Mouse (Mus musculus) G1E (cell line): ENCODE data around the gene Herpud1. TPM values are rescaled to one million over a fixed set of nuclear protein-coding genes. Genes with fewer than 3 reads are reported as not detected.

Source experiments
- ATAC-seq: 2 replicates; pipeline ENCODE4 v1.8.0; 2016; ENCODE audit warnings: mild to moderate bottlenecking; ENCODE audit not compliant: insufficient number of reproducible peaks, poor library complexity, low FRiP score, severe bottlenecking; ENCODE audit errors: extremely low read depth
- DNase-seq: peaks from one replicate; pipeline ENCODE4 v3.0.0; 2012; ENCODE audit warnings: low spot score
- H3K27me3 ChIP-seq: 2 replicates; pipeline ENCODE4 v1.6.1; 2012; ENCODE audit warnings: mild to moderate bottlenecking, low read length, inconsistent platforms; ENCODE audit not compliant: insufficient read depth
- H3K36me3 ChIP-seq: replicated peaks from 2 replicates; pipeline ENCODE3; 2012; ENCODE audit warnings: mild to moderate bottlenecking, inconsistent platforms
- H3K4me1 ChIP-seq: 2 replicates; pipeline ENCODE4 v1.6.1; 2012; ENCODE audit warnings: low read depth, low read length, inconsistent platforms, mixed read lengths; ENCODE audit not compliant: insufficient read depth
- H3K4me3 ChIP-seq: 2 replicates; pipeline ENCODE4 v1.5.1; 2012; ENCODE audit warnings: low read depth, mild to moderate bottlenecking, inconsistent platforms, low read length, moderate library complexity, mixed read lengths
- H3K9me3 ChIP-seq: replicated peaks from 2 replicates; pipeline ENCODE4 v1.6.1; 2012; ENCODE audit warnings: inconsistent platforms
- CTCF ChIP-seq: IDR thresholded peaks from 2 replicates; pipeline ENCODE4 v1.5.1; 2012; ENCODE audit warnings: low read depth, low read length, inconsistent platforms, mixed read lengths
- GATA1 ChIP-seq: IDR thresholded peaks from 2 replicates; pipeline ENCODE4 v1.6.1; 2012; ENCODE audit warnings: borderline replicate concordance, low read length, inconsistent platforms, mixed read lengths
- GATA2 ChIP-seq: IDR thresholded peaks from 2 replicates; pipeline ENCODE4 v1.6.1; 2012; ENCODE audit warnings: low read depth, low read length, inconsistent platforms, borderline replicate concordance
- POLR2AphosphoS5 ChIP-seq: IDR thresholded peaks from 2 replicates; pipeline ENCODE4 v1.6.1; 2012; ENCODE audit warnings: low read depth, low read length, inconsistent platforms; ENCODE audit not compliant: insufficient replicate concordance
- TAL1 ChIP-seq: conservative IDR thresholded peaks from 2 replicates; pipeline ENCODE4 v1.6.1; 2012; ENCODE audit warnings: low read depth, low read length, inconsistent platforms, mixed read lengths
- polyA plus RNA-seq: library from polyadenylated mRNA; stranded (reverse); fragments of >175 nt; gene quantifications from 2 replicates; pipeline ENCODE4 v1.2.3, GENCODE M21; 2012
- total RNA-seq, 2 experiments: library from RNA; stranded (forward) in 1 of 2; stranded (reverse) in 1 of 2; fragments of 200-1000 nt in 1 of 2; fragments of >200 nt in 1 of 2; fragmentation: Nextera tagmentation in 1 of 2; gene quantifications; 2 replicates each; pipeline ENCODE4 v1.2.3; 2014 to 2017

Herpud1 gene
- total and polyA plus RNA-seq, 3 experiments = 46.6 to 59.5 (median 54.7) TPM

GRCm38 (mm10) chr8:94436112-94436572 is 49.9 kb downstream of the Herpud1 start:
- ATAC-seq (no peak), DNase-seq (no peak)
- TF ChIP-seq POLR2AphosphoS5 (no peak), GATA1 (no peak), GATA2 (no peak), TAL1 (no peak), CTCF (no peak)
- Histone ChIP-seq H3K9me3 (no peaks in the 10 kb centered on the region), H3K4me1 (peaks cover 6% of the 10 kb centered on the region; the same call in 1 of the 2 replicates), H3K27me3 (peaks cover 19% of the 10 kb centered on the region), H3K36me3 (no peaks in the 10 kb centered on the region), H3K4me3 (no peak overlapping the region)

- DNase-seq (no peak), ATAC-seq (no peak)
- no peaks in the 10 kb centered on the region for H3K36me3 ChIP-seq
- TF ChIP-seq GATA1 (no peak), GATA2 (no peak), TAL1 (no peak), POLR2AphosphoS5 (no peak), CTCF (no peak)
- peaks cover 6% of the 10 kb centered on the region; the same call in 1 of the 2 replicates for H3K4me1 ChIP-seq
- no peaks in the 10 kb centered on the region for H3K9me3 ChIP-seq
- peaks cover 18% of the 10 kb centered on the region for H3K27me3 ChIP-seq
- H3K4me3 ChIP-seq = no peak overlapping the region
Measured at GRCm38 (mm10) chr8:94436900-94437299, 50.7 kb downstream of the Herpud1 start.

GRCm38 (mm10) chr8:94438659-94439058 is 52.4 kb downstream of the Herpud1 start:
- ATAC-seq (no peak), DNase-seq (no peak)
- H3K27me3 ChIP-seq = peaks cover 15% of the 10 kb centered on the region
- no peak overlapping the region for H3K4me3 ChIP-seq
- TF ChIP-seq TAL1 (no peak), GATA2 (no peak), GATA1 (no peak), POLR2AphosphoS5 (no peak), CTCF (no peak)
- no peaks in the 10 kb centered on the region for H3K9me3 ChIP-seq
- H3K4me1 ChIP-seq = peaks cover 6% of the 10 kb centered on the region; the same call in 1 of the 2 replicates
- no peaks in the 10 kb centered on the region for H3K36me3 ChIP-seq

GRCm38 (mm10) chr8:94439691-94440090 is 53.5 kb downstream of the Herpud1 start:
- no peak for DNase-seq
- ATAC-seq = no peak
- no peak for TF ChIP-seq GATA1
- no peak for TF ChIP-seq CTCF
- TF ChIP-seq POLR2AphosphoS5 = no peak
- TF ChIP-seq TAL1 = no peak
- TF ChIP-seq GATA2 = no peak
- Histone ChIP-seq H3K4me3 (no peak overlapping the region), H3K27me3 (peaks cover 11% of the 10 kb centered on the region), H3K9me3 (no peaks in the 10 kb centered on the region), H3K36me3 (no peaks in the 10 kb centered on the region), H3K4me1 (no peaks in the 10 kb centered on the region)

GRCm38 (mm10) chr8:94440389-94440788 is 54.2 kb downstream of the Herpud1 start:
- Histone ChIP-seq H3K9me3 (no peaks in the 10 kb centered on the region), H3K4me3 (no peak overlapping the region), H3K36me3 (no peaks in the 10 kb centered on the region), H3K4me1 (no peaks in the 10 kb centered on the region), H3K27me3 (peaks cover 12% of the 10 kb centered on the region)
- ATAC-seq = no peak
- no peak for DNase-seq
- TF ChIP-seq GATA2 (no peak), GATA1 (no peak), TAL1 (no peak)

- no peak overlapping the region for H3K4me3 ChIP-seq
- TF ChIP-seq POLR2AphosphoS5 (no peak), GATA2 (no peak), TAL1 (no peak), CTCF (no peak), GATA1 (no peak)
- ATAC-seq (no peak), DNase-seq (no peak)
- H3K36me3 ChIP-seq = no peaks in the 10 kb centered on the region
- H3K9me3 ChIP-seq = no peaks in the 10 kb centered on the region
- peaks cover 17% of the 10 kb centered on the region for H3K27me3 ChIP-seq
- H3K4me1 ChIP-seq = no peaks in the 10 kb centered on the region
Measured at GRCm38 (mm10) chr8:94441686-94442085, 55.4 kb downstream of the Herpud1 start.
